Mouse (Mus musculus) midbrain, embryonic 12.5 days (tissue): ENCODE measurements at regions not wholly inside any gene's neighbourhood (a gene's known extent, or its start where the extent isn't known, plus 50 kb on each side); places are given as distances from the start of the nearest gene placed in this dataset.

Experiments
- ATAC-seq: fragments of 200-750 bp; cut with Nextera tagmentation; 2 replicates; pipeline ENCODE4 v1.8.0; 2017; ENCODE audit warnings: low read depth, moderate TSS enrichment, moderate library complexity; ENCODE audit not compliant: low FRiP score
- H3K27ac ChIP-seq: fragments of 300-500 bp; sonication (generic); replicated peaks from 2 replicates; pipeline ENCODE4 v1.5.1; 2016; ENCODE audit warnings: mild to moderate bottlenecking
- H3K27me3 ChIP-seq: fragments of 300-500 bp; sonication (generic); 2 replicates; pipeline ENCODE4 v1.6.1; 2016; ENCODE audit warnings: mild to moderate bottlenecking
- H3K36me3 ChIP-seq: fragments of 300-500 bp; sonication (generic); 2 replicates; pipeline ENCODE4 v1.6.1; 2016
- H3K4me1 ChIP-seq: fragments of 300-500 bp; sonication (generic); 2 replicates; pipeline ENCODE4 v1.6.1; 2016
- H3K4me2 ChIP-seq: fragments of 300-500 bp; sonication (generic); replicated peaks from 2 replicates; pipeline ENCODE4 v1.6.1; 2016; ENCODE audit warnings: mild to moderate bottlenecking, moderate library complexity
- H3K4me3 ChIP-seq: fragments of 300-500 bp; sonication (generic); 2 replicates; pipeline ENCODE4 v1.5.1; 2016; ENCODE audit warnings: mild to moderate bottlenecking
- H3K9ac ChIP-seq: fragments of 300-500 bp; sonication (generic); replicated peaks from 2 replicates; pipeline ENCODE4 v1.6.1; 2016; ENCODE audit warnings: mild to moderate bottlenecking, moderate library complexity
- H3K9me3 ChIP-seq: fragments of 300-500 bp; sonication (generic); 2 replicates; pipeline ENCODE4 v1.6.1; 2016; ENCODE audit warnings: mild to moderate bottlenecking
- WGBS: fragments of 180-500 bp; shearing (Covaris S2); methylation state at CpG from one replicate; pipeline ENCODE4 v1.1.7; 2016; 5-methylcytosine and 5-hydroxymethylcytosine counted together

DNA sequence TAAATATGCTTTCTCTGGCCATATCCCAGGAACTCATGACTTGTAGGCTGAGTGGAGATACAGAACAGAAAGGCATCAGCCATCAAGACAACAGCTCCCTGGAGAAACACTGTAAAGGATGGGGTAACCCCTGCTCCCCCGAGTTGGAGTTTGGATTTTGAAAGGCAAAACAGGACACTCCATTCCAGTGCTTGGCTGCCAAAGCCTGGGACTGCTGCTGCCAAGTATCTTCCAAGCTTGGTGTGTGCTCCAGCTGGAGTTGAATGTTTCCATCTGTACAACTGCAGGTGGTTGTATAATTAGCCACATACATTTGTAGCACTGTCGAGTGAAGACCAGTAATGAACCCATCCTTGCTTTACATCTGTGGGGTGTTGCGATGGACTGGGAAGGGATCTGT is 62.1 kb downstream of the 4933412E24Rik start:
- H3K27me3 ChIP-seq, result no peaks in the 10 kb centered on the region
- H3K9ac ChIP-seq, result no peak overlapping the region
- 86% methylated on average over 3 of the region's 3 CpGs for WGBS
- no peaks in the 10 kb centered on the region for H3K36me3 ChIP-seq
- no peak for ATAC-seq
- H3K4me2 ChIP-seq, result no peak overlapping the region
- H3K27ac ChIP-seq, result no peak overlapping the region
- H3K4me1 ChIP-seq, result no peaks in the 10 kb centered on the region
- H3K9me3 ChIP-seq, result no peaks in the 10 kb centered on the region
- no peak overlapping the region for H3K4me3 ChIP-seq

DNA sequence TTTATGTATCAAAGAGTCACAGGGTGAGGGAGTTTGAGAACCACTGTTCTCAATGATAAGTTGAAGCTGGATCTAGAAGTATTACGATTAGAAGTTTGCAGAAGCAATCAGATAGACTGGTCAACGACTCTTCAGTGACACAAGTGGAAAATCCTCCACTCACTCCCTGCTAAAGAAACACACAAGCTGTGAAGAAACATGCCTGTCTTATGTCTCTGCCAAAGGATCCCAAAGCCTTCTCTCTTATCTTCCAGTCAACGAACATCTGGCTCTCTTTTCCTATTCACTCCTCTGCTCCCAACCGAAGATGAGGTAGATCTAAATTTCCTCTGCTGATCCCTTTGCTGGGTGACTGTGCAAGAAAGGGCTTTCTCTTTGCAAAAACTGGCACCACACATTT is 62.6 kb downstream of the 4933412E24Rik start:
- no peak overlapping the region for H3K4me2 ChIP-seq
- H3K4me3 ChIP-seq, result no peak overlapping the region
- no peak overlapping the region for H3K9ac ChIP-seq
- no peaks in the 10 kb centered on the region for H3K36me3 ChIP-seq
- no peaks in the 10 kb centered on the region for H3K9me3 ChIP-seq
- no peak overlapping the region for H3K27ac ChIP-seq
- 84% methylated on average over 4 of the region's 4 CpGs for WGBS
- no peaks in the 10 kb centered on the region for H3K4me1 ChIP-seq
- no peak for ATAC-seq
- H3K27me3 ChIP-seq, result no peaks in the 10 kb centered on the region

DNA sequence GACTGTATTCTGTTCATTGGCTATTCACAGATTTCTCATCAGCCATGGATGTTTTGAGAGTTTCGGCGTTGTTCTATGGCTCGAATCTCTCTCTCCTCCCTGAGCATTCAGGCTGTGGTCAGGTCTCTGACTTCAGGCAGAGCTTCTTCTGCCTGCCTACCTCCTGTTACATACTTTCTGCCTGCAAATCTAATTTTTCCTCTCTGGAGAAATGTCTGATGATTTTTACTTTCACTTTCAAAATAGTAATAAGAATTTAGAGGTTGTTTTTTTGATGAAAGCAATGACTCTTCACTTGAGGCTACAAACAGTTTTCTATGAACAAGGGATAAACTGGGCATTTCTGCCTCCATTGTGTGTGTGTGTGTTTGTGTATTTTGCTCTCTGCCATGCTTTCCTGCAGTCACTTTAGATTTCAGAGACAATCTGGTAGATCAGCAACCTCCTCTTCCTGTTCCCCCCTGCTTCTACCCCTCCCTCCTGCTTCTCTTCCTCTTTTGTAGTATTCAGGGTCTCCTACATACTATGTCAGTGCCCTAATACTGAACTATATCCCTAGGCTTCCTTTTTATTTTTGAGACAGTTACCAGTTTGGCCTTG is 65.7 kb downstream of the 4933412E24Rik start:
- Histone ChIP-seq H3K27ac (no peak overlapping the region), H3K4me3 (no peak overlapping the region), H3K27me3 (no peaks in the 10 kb centered on the region), H3K9me3 (no peaks in the 10 kb centered on the region), H3K4me1 (no peaks in the 10 kb centered on the region), H3K36me3 (no peaks in the 10 kb centered on the region), H3K4me2 (no peak overlapping the region), H3K9ac (no peak overlapping the region)
- WGBS, result 80% methylated on average over 3 of the region's 3 CpGs
- ATAC-seq, result no peak

GRCm38 (mm10) chr15:59945208-59945607 is 71.2 kb downstream of the 4933412E24Rik start:
- Histone ChIP-seq H3K4me2 (no peak overlapping the region), H3K27me3 (no peaks in the 10 kb centered on the region), H3K4me1 (no peaks in the 10 kb centered on the region; the same call in 1 of the 2 replicates), H3K36me3 (no peaks in the 10 kb centered on the region), H3K27ac (no peak overlapping the region), H3K4me3 (no peak overlapping the region), H3K9me3 (0 out of 2 replicates have a peak, but pooled peaks cover 4% of the 10 kb centered on the region), H3K9ac (no peak overlapping the region)
- ATAC-seq, result peak; percentile 86
- WGBS, result 4% methylated on average over 8 of the region's 8 CpGs

GRCm38 (mm10) chr15:59936486-59936885 is 79.9 kb downstream of the 4933412E24Rik start:
- Histone ChIP-seq H3K4me2 (no peak overlapping the region), H3K9me3 (0 out of 2 replicates have a peak, but pooled peaks cover 4% of the 10 kb centered on the region), H3K4me1 (no peaks in the 10 kb centered on the region), H3K27me3 (no peaks in the 10 kb centered on the region), H3K36me3 (no peaks in the 10 kb centered on the region), H3K27ac (no peak overlapping the region), H3K4me3 (no peak overlapping the region), H3K9ac (no peak overlapping the region)
- 51% methylated on average over 5 of the region's 5 CpGs for WGBS
- no peak for ATAC-seq

- H3K4me1 ChIP-seq, result no peaks in the 10 kb centered on the region
- no peak overlapping the region for H3K9ac ChIP-seq
- H3K27me3 ChIP-seq, result no peaks in the 10 kb centered on the region
- H3K36me3 ChIP-seq, result no peaks in the 10 kb centered on the region
- H3K4me2 ChIP-seq, result no peak overlapping the region
- no peak for ATAC-seq
- H3K27ac ChIP-seq, result no peak overlapping the region
- H3K9me3 ChIP-seq, result no peaks in the 10 kb centered on the region
- H3K4me3 ChIP-seq, result no peak overlapping the region
- 77% methylated on average over 4 of the region's 4 CpGs for WGBS
These were observed 102.6 kb downstream of the 4933412E24Rik start for GRCm38 (mm10) chr15:59913860-59914259.

DNA sequence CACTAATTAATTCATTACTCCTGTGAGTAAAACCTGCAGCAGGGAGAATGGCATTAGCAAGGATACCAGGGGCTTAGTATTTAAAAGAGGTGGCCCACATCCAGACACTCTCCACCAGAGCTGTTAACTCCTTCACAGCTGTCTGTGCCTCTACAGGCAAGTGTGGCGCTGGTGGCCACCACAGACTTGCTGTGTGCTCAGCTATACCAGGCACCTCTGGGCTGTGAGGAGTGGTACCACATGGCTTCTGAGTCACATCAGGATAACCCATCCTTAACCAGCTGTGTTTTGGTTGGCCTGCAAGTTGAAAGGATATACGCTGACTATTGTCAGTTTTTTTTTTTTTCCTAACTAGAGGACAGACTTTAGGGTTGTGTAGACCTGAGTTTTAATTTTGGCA is 108.1 kb downstream of the 4933412E24Rik start:
- H3K27me3 ChIP-seq, result no peaks in the 10 kb centered on the region
- no peak overlapping the region for H3K9ac ChIP-seq
- H3K27ac ChIP-seq, result no peak overlapping the region
- H3K9me3 ChIP-seq, result no peaks in the 10 kb centered on the region
- no peaks in the 10 kb centered on the region for H3K4me1 ChIP-seq
- H3K36me3 ChIP-seq, result no peaks in the 10 kb centered on the region
- ATAC-seq, result no peak
- H3K4me2 ChIP-seq, result no peak overlapping the region
- WGBS, result 74% methylated on average over 2 of the region's 2 CpGs
- H3K4me3 ChIP-seq, result no peak overlapping the region

GRCm38 (mm10) chr15:59905832-59906797 is 110.3 kb downstream of the 4933412E24Rik start:
- no peak overlapping the region for H3K27ac ChIP-seq
- H3K9me3 ChIP-seq, result no peaks in the 10 kb centered on the region
- no peaks in the 10 kb centered on the region for H3K36me3 ChIP-seq
- no peak for ATAC-seq
- no peaks in the 10 kb centered on the region for H3K4me1 ChIP-seq
- WGBS, result 80% methylated on average over 9 of the region's 9 CpGs
- H3K4me3 ChIP-seq, result no peak overlapping the region
- no peak overlapping the region for H3K4me2 ChIP-seq
- no peak overlapping the region for H3K9ac ChIP-seq
- H3K27me3 ChIP-seq, result no peaks in the 10 kb centered on the region

DNA sequence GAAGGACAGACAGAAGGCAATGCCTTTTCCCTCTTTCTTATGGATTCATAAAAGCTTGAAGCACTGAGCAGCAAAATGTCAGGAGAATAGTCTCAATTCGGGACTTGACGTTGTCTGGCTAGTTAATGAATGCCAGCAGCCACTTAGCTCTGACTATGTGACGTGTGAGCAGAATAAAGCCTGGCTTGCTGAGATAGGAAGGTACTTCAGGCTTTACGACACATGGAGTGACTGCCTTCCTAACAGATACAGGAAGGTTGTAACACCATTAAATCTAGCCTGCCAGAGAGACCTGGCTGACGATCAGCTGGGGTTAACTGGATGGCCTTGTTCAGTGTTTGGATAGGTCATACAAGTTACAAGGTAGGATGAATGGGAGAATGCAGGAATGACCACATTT is 111.7 kb downstream of the 4933412E24Rik start:
- no peaks in the 10 kb centered on the region for H3K4me1 ChIP-seq
- H3K9ac ChIP-seq, result no peak overlapping the region
- no peak for ATAC-seq
- H3K27ac ChIP-seq, result no peak overlapping the region
- no peaks in the 10 kb centered on the region for H3K36me3 ChIP-seq
- H3K9me3 ChIP-seq, result no peaks in the 10 kb centered on the region
- 76% methylated on average over 5 of the region's 5 CpGs for WGBS
- no peak overlapping the region for H3K4me3 ChIP-seq
- no peaks in the 10 kb centered on the region for H3K27me3 ChIP-seq
- H3K4me2 ChIP-seq, result no peak overlapping the region

DNA sequence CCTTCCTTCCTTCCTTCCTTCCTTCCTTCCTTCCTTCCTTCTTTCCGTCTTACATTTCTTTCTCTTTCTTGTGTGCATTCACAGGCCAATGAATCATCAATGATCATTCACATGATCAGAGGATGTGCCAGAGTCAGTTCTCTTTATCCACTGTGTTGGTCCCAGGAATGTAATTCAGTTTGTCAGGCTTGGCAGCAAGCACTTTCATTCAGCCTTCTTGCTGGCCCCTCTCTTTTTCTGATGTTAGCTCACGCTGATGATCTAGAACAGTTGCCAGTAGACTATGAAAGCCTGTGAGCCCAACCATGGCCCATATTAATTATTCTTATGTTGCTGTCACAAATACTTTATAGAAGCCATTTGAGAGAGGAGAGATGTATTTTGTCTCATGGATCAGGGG is 127.4 kb downstream of the 4933412E24Rik start:
- Histone ChIP-seq H3K36me3 (no peaks in the 10 kb centered on the region), H3K4me1 (no peaks in the 10 kb centered on the region), H3K9me3 (no peaks in the 10 kb centered on the region), H3K4me2 (no peak overlapping the region), H3K9ac (no peak overlapping the region), H3K27ac (no peak overlapping the region), H3K27me3 (no peaks in the 10 kb centered on the region), H3K4me3 (no peak overlapping the region)
- WGBS, result 91% methylated on average over 2 of the region's 2 CpGs
- ATAC-seq, result no peak

DNA sequence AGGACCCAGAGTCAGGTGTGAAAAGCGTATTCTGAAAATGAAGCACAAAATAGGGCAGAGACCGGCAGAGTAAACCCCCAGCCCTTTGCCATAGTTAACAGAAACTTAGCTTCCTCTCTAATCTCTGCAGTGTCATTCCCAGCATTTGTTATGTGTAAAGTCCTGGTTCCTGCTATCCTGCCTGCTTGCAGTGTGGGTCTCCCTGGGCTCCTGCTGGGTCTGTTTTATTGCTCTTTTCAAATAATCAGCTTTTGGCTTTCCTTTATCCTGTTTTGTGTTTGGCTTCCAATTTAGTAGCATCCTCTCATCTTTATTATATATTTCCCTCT is 128.3 kb downstream of the 4933412E24Rik start:
- Histone ChIP-seq H3K27ac (no peak overlapping the region), H3K9me3 (no peaks in the 10 kb centered on the region), H3K4me3 (no peak overlapping the region), H3K36me3 (no peaks in the 10 kb centered on the region), H3K9ac (no peak overlapping the region), H3K27me3 (no peaks in the 10 kb centered on the region), H3K4me1 (no peaks in the 10 kb centered on the region), H3K4me2 (no peak overlapping the region)
- WGBS, result 35% methylated on average over 2 of the region's 2 CpGs
- ATAC-seq, result no peak

DNA sequence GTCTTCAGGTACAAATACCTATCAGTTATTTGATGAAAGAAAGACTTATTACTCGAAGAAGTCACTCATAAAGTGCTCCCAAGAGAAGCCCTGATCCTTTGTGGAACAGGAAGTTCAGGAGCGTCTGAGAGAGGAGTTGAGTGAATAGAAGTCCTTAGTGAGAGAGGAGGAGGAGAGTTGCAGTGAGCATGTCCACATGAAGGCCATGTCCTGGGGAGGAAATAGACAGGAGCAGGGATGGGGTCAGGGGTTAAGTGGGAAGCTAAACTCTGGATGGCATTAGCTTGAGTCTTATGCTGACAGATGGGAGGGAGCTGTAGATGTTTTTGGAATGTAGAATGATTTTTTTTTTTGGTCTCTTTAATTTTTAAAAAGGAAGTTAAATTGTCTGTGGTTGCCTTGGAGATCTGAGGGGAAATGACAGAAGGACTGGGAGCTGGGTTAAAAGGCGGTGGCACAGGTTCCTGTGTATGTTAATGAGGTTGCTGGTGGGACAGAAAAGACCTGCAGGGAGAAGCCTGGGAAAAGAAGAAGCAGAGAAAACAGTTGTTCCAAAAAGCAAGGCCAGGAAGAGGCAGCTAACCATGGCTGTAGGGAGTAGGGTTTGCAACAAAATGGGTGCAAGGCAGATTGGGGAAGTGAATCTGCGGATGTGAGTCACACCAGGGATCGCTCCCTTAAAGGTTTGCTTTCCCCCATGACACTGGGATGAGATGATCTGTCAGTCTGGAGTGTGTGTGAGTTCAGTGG is 128.9 kb downstream of the 4933412E24Rik start:
- Histone ChIP-seq H3K27me3 (no peaks in the 10 kb centered on the region), H3K9me3 (no peaks in the 10 kb centered on the region), H3K36me3 (no peaks in the 10 kb centered on the region), H3K4me1 (no peaks in the 10 kb centered on the region), H3K4me3 (no peak overlapping the region), H3K27ac (no peak overlapping the region), H3K4me2 (no peak overlapping the region), H3K9ac (no peak overlapping the region)
- 48% methylated on average over 5 of the region's 5 CpGs for WGBS
- no peak for ATAC-seq
